Mouse (Mus musculus) thymus, postnatal 4 days (tissue): ENCODE results near the gene Ffar3.
A peak's percentile ranks its signal among the peaks of the same experiment; 100 is the strongest.
"Not testable (repeated sequence)": the region's sequence is repeated elsewhere in the genome, so short reads cannot be mapped to it uniquely, and the experiment has no call there.

Experiments
- DNase-seq: peaks from one replicate; pipeline ENCODE4 v3.0.0; 2021

The Ffar3 gene

DNA sequence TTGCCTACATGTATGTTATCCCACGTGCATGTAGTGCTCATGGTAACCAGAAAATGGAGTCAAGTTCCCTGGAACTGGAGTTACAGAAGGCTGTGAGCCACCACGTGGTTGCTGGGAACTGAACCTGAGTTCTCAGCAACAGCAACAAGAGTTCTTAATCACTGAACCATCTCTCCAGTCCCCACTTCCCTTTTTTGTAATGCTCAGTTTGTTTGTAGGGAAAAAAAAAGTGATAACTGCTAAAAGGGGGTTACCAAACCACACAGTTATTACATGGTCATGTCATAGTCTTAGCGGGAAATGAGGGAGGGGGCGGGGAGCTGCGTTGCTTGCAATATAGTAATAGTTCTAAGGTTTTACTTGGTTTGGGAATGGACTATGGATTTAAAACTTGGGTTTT, 13.9 kb downstream of the Ffar3 start:
- DNase-seq: no peak

GRCm38 (mm10) chr7:30841379-30841778, 14.6 kb downstream of the Ffar3 start:
- DNase-seq: no peak

DNA sequence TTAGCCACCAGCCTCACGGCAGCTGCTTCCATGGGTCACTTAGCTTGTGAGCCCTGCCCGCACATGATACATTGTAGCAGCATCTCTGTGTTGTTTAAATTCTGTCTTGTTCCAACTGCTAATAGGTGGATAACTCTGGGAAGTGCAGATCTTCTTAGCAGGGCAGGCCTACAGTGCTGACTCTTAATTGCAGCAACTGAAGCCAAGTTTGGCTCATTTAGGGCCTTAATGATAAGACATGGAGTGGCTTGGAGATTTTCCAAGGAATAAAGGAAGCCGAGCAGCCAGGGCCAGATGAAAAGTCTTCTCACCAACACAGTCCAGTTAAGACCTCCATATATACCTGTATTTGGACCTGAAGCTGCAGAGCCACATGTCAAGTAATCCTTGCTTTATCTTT, 15.7 kb downstream of the Ffar3 start:
- DNase-seq: no peak

GRCm38 (mm10) chr7:30837277-30837676, 18.7 kb downstream of the Ffar3 start:
- DNase-seq: no peak

DNA sequence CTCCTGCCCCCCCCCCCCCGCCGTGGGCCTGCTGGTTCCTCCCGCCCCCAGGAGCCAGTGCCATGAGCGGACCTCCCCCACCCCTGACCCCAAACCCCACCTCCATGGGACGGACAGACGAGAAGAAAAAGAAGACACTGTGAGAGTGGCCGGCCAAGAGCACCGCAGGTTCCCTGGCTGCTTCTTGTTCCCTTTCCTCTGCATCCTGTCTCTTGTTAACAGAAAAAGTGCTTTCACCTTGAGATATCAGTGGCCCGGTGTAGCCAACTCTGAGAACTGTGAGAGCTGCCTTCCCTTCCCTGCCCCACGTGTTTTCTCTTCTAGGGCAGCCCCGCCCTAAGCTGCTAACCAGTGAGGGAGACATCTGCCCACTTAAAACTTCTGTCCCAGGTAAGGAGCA, 23.3 kb downstream of the Ffar3 start:
- DNase-seq: not testable (repeated sequence)

DNA sequence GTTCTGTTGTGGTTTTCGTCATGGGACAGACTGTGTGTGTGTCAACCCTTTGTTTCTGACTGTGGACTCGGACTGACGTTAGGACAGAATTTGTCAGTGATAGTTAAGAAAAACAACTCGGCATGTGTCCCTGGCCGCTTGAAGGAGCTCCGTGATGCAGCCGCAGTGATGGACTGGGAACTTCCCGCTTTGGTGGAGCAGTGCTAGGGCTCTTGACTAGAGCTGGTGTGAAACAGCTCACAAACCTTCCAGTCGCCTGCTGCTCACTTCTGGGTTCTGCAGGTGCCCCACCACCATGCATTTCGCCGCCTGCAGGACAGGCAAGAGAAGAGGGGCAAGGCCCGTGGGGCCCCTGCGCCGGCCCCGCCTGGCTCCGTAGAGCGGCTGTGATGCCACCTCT, 23.7 kb downstream of the Ffar3 start:
- DNase-seq: peak; percentile 30

DNA sequence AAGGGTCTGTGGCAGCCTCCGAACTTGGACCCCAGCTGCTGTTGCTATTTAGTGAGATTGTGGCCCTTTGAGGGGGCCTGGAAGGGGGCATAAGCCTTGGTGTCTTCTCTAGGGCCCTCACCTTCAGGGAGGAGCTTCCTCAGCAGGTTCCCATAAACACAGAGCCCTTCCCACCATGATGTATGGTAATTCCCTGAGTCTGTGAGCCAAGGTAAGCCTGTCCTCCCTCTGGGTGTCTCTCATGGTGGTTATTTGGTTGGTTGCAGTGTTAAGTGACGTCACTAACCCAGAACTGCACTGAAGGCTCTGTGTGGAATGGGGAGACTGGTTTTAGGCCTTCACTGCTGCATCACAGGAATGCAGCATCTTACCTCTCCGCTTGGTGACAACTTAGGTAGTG, 26.6 kb downstream of the Ffar3 start:
- no peak for DNase-seq

DNA sequence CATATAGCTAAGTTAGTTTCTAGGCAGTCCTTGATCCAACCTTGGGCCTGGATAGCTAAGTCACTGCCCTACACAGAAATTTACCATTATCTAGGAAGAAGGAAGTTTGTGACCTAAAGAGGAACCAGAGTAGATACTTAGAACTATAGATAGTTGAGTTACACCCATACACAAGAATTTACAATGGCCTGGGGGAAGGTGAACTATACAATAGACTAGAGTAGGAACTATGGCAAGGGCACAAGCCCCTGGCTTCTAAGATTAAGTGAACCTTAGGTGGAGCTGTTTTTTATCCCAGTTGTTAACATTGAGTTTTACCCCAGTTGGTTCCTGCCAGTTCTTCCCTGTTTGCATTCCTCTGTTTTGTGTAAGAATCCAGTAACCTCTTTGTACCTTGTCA, 27.1 kb downstream of the Ffar3 start:
- not testable (repeated sequence) for DNase-seq

DNA sequence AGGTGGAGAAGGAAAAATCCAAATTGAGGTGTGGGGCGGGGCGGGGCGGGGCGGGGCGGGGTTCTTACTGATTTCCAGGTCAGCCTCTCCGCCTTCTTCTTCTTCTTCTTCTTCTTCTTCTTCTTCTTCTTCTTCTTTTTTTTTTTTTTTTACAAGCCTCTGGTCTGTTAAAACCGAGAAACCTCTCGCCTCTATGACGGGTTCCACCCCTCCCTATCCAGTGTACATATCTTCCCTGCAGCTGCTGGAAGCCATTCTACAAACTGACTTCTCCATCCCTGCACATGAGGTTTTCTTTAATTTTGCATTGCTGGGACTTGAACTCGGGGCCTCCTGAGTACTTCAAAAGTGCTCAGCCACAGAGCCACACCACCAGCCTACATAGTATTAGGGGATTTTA, 29.3 kb downstream of the Ffar3 start:
- DNase-seq: no peak

GRCm38 (mm10) chr7:30824306-30824705, 31.7 kb downstream of the Ffar3 start:
- DNase-seq: no peak

GRCm38 (mm10) chr7:30823675-30824074, 32.3 kb downstream of the Ffar3 start, which contains the start of gene Ffar2:
TSS of gene Ffar2 (minus strand) at chr7:30823775.
- DNase-seq: no peak

DNA sequence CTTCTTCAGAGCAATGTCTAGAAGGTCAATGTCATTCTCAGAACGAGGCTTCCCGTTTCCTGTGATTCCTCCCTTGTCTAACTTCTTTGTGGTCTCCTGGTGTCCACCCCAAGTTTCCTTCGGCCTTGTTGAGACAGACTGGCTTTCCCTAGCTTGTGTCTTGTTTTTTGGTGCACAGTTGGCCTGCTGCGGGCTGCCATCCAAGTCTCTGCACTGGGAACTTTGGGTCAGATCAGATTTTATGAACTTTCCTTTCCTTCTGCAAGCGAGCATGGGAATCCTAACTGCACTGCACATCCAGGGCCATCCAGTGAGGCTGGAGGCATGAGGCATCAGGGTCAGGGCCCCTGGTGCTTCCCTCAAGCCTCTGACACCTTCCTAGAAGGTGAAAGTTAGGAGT, 34.4 kb downstream of the Ffar3 start:
- no peak for DNase-seq

- peak; percentile 47 for DNase-seq
These were observed 35.0 kb downstream of the Ffar3 start for GRCm38 (mm10) chr7:30820854-30821445.

DNA sequence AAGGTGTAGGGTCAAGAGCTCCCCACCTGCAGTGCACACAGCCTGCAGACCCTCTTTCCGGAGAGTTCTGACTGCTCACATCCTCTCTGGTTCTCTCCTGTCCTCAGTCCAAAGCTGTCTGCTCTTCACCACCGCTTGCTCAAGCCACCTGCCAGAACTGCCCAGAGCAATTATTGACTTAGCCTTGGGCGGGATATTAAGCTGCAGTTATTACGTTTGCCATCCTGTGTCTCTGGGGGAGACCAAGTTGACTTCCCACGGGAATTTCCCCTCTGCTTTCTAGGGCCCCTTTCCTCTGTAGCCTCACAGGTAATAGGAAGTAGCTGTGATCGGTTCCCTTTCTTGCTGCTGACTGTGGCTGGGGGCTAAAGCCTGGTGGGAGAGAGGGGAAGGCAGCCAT, 35.8 kb downstream of the Ffar3 start:
- no peak for DNase-seq

GRCm38 (mm10) chr7:30812291-30812807, 43.6 kb downstream of the Ffar3 start:
- DNase-seq: no peak

GRCm38 (mm10) chr7:30811757-30812290, 44.2 kb downstream of the Ffar3 start:
- no peak for DNase-seq

GRCm38 (mm10) chr7:30810319-30810718, 45.7 kb downstream of the Ffar3 start:
- DNase-seq: no peak

DNA sequence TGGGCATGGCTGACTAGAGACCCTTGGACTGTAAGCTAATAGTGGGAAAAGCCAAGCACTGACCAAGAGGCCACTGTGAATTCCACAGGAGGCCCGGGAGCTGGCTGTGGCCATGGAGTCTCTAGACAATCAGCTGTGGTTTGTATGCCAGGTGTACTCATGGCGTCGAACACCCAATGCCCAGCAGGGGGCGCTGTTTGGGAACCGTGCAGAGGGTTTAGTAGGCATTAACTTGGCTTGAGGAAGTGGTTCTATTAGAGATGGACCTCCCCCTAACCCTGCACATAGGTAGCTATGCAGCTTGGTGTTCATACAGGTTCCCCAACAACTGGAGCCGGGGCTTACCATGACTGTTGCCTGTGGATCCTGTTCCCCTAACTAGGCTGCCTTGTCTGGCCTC, 50.1 kb downstream of the Ffar3 start:
- DNase-seq: peak; percentile 82
